Mouse (Mus musculus): ENCODE measurements at regions not wholly inside any gene's neighbourhood (a gene's known extent, or its start where the extent isn't known, plus 50 kb on each side); places are given as distances from the start of the nearest gene placed in this dataset.
"Not testable (repeated sequence)": the region's sequence is repeated elsewhere in the genome, so short reads cannot be mapped to it uniquely, and the experiment has no call there.

DNA sequence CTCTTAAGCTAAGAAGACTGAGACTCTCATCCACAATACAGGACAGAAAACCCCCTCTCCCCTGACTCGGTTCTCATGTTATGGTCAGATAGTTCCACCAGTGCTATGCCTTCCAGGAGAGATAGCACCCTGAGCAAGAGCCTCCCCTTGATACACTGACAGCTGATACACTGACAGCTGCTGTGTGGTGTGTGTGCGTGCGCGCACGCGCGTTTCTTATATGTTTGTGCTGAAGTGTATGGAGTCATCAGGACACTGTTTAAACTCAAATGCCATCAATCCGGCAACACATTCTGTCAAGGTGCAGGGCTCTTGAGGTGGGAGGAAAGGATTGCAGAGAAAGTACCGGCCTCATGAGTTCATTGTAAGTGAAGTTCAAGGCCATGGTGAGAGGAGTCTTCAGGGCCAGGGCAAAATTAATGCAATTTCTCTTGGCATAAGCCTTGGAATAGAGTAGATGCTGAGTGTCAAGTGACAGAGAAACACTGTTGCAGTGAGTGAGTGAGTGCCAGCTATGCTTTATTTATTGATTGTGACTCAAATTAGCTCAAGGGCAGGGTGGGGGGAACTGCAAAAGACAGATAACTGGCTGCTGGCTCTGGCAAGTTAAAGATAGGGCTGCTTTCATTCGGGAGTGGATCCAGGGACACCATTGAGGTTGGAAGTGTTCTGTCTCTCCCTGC lies 412.4 kb upstream of the Ercc4 start:
- TF ChIP-seq CTCF (IDR thresholded peaks at IDR 0.05; ENCODE audit: low read depth), result no peak
- Histone ChIP-seq H3K9ac (ENCODE audit: low read depth, low read length) (no peak overlapping the region), H3K4me1 (replicated peaks; ENCODE audit: control insufficient read depth, insufficient read depth, low read length) (no peaks in the 10 kb centered on the region), H3K27ac (ENCODE audit: low read depth, low read length) (no peak overlapping the region), H3K4me3 (ENCODE audit: low read depth, low read length) (no peak overlapping the region), H3K36me3 (ENCODE audit: control insufficient read depth, insufficient read depth) (no peaks in the 10 kb centered on the region), H3K27me3 (replicated peaks; ENCODE audit: control insufficient read depth, insufficient read depth, low read length) (no peaks in the 10 kb centered on the region), H3K9me3 (ENCODE audit: control insufficient read depth) (no peaks in the 10 kb centered on the region), H3K4me2 (replicated peaks; ENCODE audit: low read depth) (no peak overlapping the region)
- ATAC-seq, result no peak
- 83% methylated on average over 10 of the region's 10 CpGs for WGBS

- no peaks in the 10 kb centered on the region for H3K36me3 ChIP-seq (ENCODE audit: control insufficient read depth, insufficient read depth)
- H3K4me3 ChIP-seq (ENCODE audit: low read depth, low read length), result no peak overlapping the region
- H3K9ac ChIP-seq (ENCODE audit: low read depth, low read length), result no peak overlapping the region
- H3K27ac ChIP-seq (ENCODE audit: low read depth, low read length), result no peak overlapping the region
- no peak overlapping the region for H3K4me2 ChIP-seq (replicated peaks; ENCODE audit: low read depth)
- TF ChIP-seq CTCF (IDR thresholded peaks at IDR 0.05; ENCODE audit: low read depth), result no peak
- no peaks in the 10 kb centered on the region for H3K9me3 ChIP-seq (ENCODE audit: control insufficient read depth)
- no peaks in the 10 kb centered on the region for H3K27me3 ChIP-seq (replicated peaks; ENCODE audit: control insufficient read depth, insufficient read depth, low read length)
- 89% methylated on average over 5 of the region's 5 CpGs for WGBS
- ATAC-seq, result no peak
- no peaks in the 10 kb centered on the region for H3K4me1 ChIP-seq (replicated peaks; ENCODE audit: control insufficient read depth, insufficient read depth, low read length)
Observed at GRCm38 (mm10) chr16:12699557-12699956, 409.9 kb upstream of the Ercc4 start.

GRCm38 (mm10) chr16:12700088-12700487 lies 409.4 kb upstream of the Ercc4 start:
- H3K4me1 ChIP-seq (replicated peaks; ENCODE audit: control insufficient read depth, insufficient read depth, low read length), result no peaks in the 10 kb centered on the region
- TF ChIP-seq CTCF (IDR thresholded peaks at IDR 0.05; ENCODE audit: low read depth), result no peak
- H3K9ac ChIP-seq (ENCODE audit: low read depth, low read length), result no peak overlapping the region
- no peak overlapping the region for H3K4me3 ChIP-seq (ENCODE audit: low read depth, low read length)
- H3K27me3 ChIP-seq (replicated peaks; ENCODE audit: control insufficient read depth, insufficient read depth, low read length), result no peaks in the 10 kb centered on the region
- no peak for ATAC-seq
- no peaks in the 10 kb centered on the region for H3K36me3 ChIP-seq (ENCODE audit: control insufficient read depth, insufficient read depth)
- no peak overlapping the region for H3K27ac ChIP-seq (ENCODE audit: low read depth, low read length)
- WGBS, result 92% methylated on average over 10 of the region's 10 CpGs
- H3K4me2 ChIP-seq (replicated peaks; ENCODE audit: low read depth), result no peak overlapping the region
- no peaks in the 10 kb centered on the region for H3K9me3 ChIP-seq (ENCODE audit: control insufficient read depth)

- no peaks in the 10 kb centered on the region for H3K36me3 ChIP-seq (ENCODE audit: control insufficient read depth, insufficient read depth)
- no peaks in the 10 kb centered on the region for H3K4me1 ChIP-seq (replicated peaks; ENCODE audit: control insufficient read depth, insufficient read depth, low read length)
- no peak overlapping the region for H3K4me2 ChIP-seq (replicated peaks; ENCODE audit: low read depth)
- no peak overlapping the region for H3K27ac ChIP-seq (ENCODE audit: low read depth, low read length)
- 77% methylated on average over 9 of the region's 9 CpGs for WGBS
- H3K9ac ChIP-seq (ENCODE audit: low read depth, low read length), result no peak overlapping the region
- no peaks in the 10 kb centered on the region for H3K9me3 ChIP-seq (ENCODE audit: control insufficient read depth)
- TF ChIP-seq CTCF (IDR thresholded peaks at IDR 0.05; ENCODE audit: low read depth), result no peak
- no peaks in the 10 kb centered on the region for H3K27me3 ChIP-seq (replicated peaks; ENCODE audit: control insufficient read depth, insufficient read depth, low read length)
- H3K4me3 ChIP-seq (ENCODE audit: low read depth, low read length), result no peak overlapping the region
- ATAC-seq, result no peak
Observed at GRCm38 (mm10) chr16:12703818-12704590, 405.5 kb upstream of the Ercc4 start.

DNA sequence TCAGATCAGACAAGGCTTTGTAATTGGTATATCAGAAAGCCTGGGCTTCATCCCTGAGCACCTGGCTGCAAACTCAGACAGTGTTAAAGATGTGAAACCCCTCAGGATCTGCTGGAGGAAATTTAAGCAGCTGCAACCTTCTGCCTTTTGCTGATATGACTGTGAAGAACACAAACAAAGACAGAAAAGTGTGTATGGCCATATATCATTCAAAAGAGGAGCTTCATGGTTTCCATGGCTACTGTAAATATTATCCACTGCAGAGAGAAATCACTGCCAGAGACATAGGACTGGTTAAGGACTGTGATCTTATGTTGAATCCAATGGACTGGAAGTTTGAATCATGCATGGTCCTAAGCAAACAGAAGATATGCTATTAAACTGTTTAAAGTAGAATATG lies 402.6 kb upstream of the Ercc4 start:
- TF ChIP-seq CTCF (IDR thresholded peaks at IDR 0.05; ENCODE audit: low read depth), result no peak
- Histone ChIP-seq H3K9me3 (ENCODE audit: control insufficient read depth) (no peaks in the 10 kb centered on the region), H3K4me2 (replicated peaks; ENCODE audit: low read depth) (no peak overlapping the region), H3K4me3 (ENCODE audit: low read depth, low read length) (no peak overlapping the region), H3K27me3 (replicated peaks; ENCODE audit: control insufficient read depth, insufficient read depth, low read length) (no peaks in the 10 kb centered on the region), H3K36me3 (ENCODE audit: control insufficient read depth, insufficient read depth) (no peaks in the 10 kb centered on the region), H3K9ac (ENCODE audit: low read depth, low read length) (no peak overlapping the region), H3K4me1 (replicated peaks; ENCODE audit: control insufficient read depth, insufficient read depth, low read length) (no peaks in the 10 kb centered on the region), H3K27ac (ENCODE audit: low read depth, low read length) (no peak overlapping the region)
- no peak for ATAC-seq

GRCm38 (mm10) chr16:12721368-12721767 lies 388.1 kb upstream of the Ercc4 start:
- WGBS, result 73% methylated on average over 3 of the region's 7 CpGs
- not testable (repeated sequence) for H3K9me3 ChIP-seq (ENCODE audit: control insufficient read depth); H3K27me3 ChIP-seq (replicated peaks; ENCODE audit: control insufficient read depth, insufficient read depth, low read length); H3K9ac ChIP-seq (ENCODE audit: low read depth, low read length); H3K4me1 ChIP-seq (replicated peaks; ENCODE audit: control insufficient read depth, insufficient read depth, low read length); H3K27ac ChIP-seq (ENCODE audit: low read depth, low read length); H3K4me3 ChIP-seq (ENCODE audit: low read depth, low read length); H3K36me3 ChIP-seq (ENCODE audit: control insufficient read depth, insufficient read depth); H3K4me2 ChIP-seq (replicated peaks; ENCODE audit: low read depth); ATAC-seq

Data from intestine, postnatal 0 days (tissue).